Mouse (Mus musculus): ENCODE results near the gene Smagp.

The Smagp gene

GRCm38 (mm10) chr15:100636700-100637501, at the start of gene Smagp:
Gene Smagp, minus strand, starts transcription at chr15:100636940.
- peak; percentile 73 for DNase-seq

- no peak for DNase-seq
Measured at GRCm38 (mm10) chr15:100686434-100686833, 49.7 kb upstream of the Smagp start.

- no peak for DNase-seq
Measured at GRCm38 (mm10) chr15:100685849-100686248, 49.1 kb upstream of the Smagp start.

- no peak for DNase-seq
Measured at GRCm38 (mm10) chr15:100685255-100685654, 48.5 kb upstream of the Smagp start.

- DNase-seq, result no peak
Measured at GRCm38 (mm10) chr15:100684450-100684849, 47.7 kb upstream of the Smagp start.

GRCm38 (mm10) chr15:100683041-100683440, 46.3 kb upstream of the Smagp start:
- DNase-seq, result peak; percentile 91

GRCm38 (mm10) chr15:100681770-100682169, 45.0 kb upstream of the Smagp start:
- DNase-seq, result no peak

GRCm38 (mm10) chr15:100680381-100680780, 43.6 kb upstream of the Smagp start:
- no peak for DNase-seq

GRCm38 (mm10) chr15:100679005-100679404, 42.3 kb upstream of the Smagp start:
- peak; percentile 32 for DNase-seq

GRCm38 (mm10) chr15:100678581-100678980, 41.8 kb upstream of the Smagp start:
- DNase-seq, result peak; percentile 24

GRCm38 (mm10) chr15:100677675-100678074, 40.9 kb upstream of the Smagp start:
- no peak for DNase-seq

GRCm38 (mm10) chr15:100676521-100676920, 39.8 kb upstream of the Smagp start:
- no peak for DNase-seq

GRCm38 (mm10) chr15:100675486-100675885, 38.7 kb upstream of the Smagp start:
- DNase-seq, result no peak

GRCm38 (mm10) chr15:100674566-100674965, 37.8 kb upstream of the Smagp start:
- no peak for DNase-seq

- DNase-seq, result no peak
Measured at GRCm38 (mm10) chr15:100673585-100674391, 37.0 kb upstream of the Smagp start.

GRCm38 (mm10) chr15:100670833-100671232, 34.1 kb upstream of the Smagp start:
- peak; percentile 37 for DNase-seq

- DNase-seq, result no peak
Measured at GRCm38 (mm10) chr15:100670004-100670403, 33.3 kb upstream of the Smagp start.

GRCm38 (mm10) chr15:100669337-100669736, 32.6 kb upstream of the Smagp start, which contains the start of gene Bin2:
Gene Bin2, minus strand, starts transcription at chr15:100669553.
- DNase-seq, result peak; percentile 58

GRCm38 (mm10) chr15:100667871-100668545, 31.3 kb upstream of the Smagp start:
- no peak for DNase-seq

GRCm38 (mm10) chr15:100667420-100667819, 30.7 kb upstream of the Smagp start:
- no peak for DNase-seq

GRCm38 (mm10) chr15:100666851-100667250, 30.1 kb upstream of the Smagp start:
- no peak for DNase-seq

- peak; percentile 19 for DNase-seq
Measured at GRCm38 (mm10) chr15:100666219-100666696, 29.5 kb upstream of the Smagp start.

All from lung, postnatal 10 days (tissue).